Mouse (Mus musculus): Measurements from ENCODE around the gene Olfr91. TPM values are rescaled to one million over a fixed set of nuclear protein-coding genes. Genes with fewer than 3 reads are reported as not detected.

Gene Olfr91
- polyA plus RNA-seq, 1 experiment: not detected

DNA sequence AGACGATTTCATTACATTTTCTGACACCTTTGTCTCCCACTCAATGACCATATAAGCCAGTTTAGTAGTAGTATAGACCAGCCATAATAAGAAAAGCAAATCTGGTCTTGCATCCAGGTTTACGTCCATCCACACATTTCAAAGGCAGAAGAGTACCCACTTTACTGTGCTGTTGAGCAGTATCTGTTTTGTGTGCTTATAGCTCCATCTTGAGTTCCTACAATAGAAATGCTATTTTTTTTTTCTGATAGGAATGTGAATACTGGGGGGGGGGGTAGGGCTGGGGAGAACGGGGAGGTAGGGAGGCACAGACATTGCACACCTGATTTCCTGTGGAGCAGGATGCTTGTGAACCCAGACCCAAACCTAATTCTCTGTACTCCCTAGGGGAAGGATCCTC, 50.1 kb downstream of the Olfr91 start:
- Histone ChIP-seq H3K27ac (ENCODE audit: insufficient read depth, low read length) (peak overlapping the region; percentile 4; the same call in 1 of the 2 replicates), H3K9ac (ENCODE audit: low read depth, poor library complexity, severe bottlenecking) (peak overlapping the region; percentile 97), H3K36me3 (ENCODE audit: control insufficient read depth, insufficient read depth, low read length, poor library complexity, severe bottlenecking) (peaks cover 23% of the 10 kb centered on the region), H3K9me3 (replicated peaks; ENCODE audit: control insufficient read depth, insufficient read depth, low read length, poor library complexity, severe bottlenecking) (no peaks in the 10 kb centered on the region), H3K27me3 (ENCODE audit: control insufficient read depth, insufficient read depth, low read length, poor library complexity, severe bottlenecking) (no peaks in the 10 kb centered on the region), H3K4me1 (ENCODE audit: control insufficient read depth, insufficient read depth, low read length) (no peaks in the 10 kb centered on the region), H3K4me3 (ENCODE audit: low read depth, low read length) (peak overlapping the region; percentile 56; the same call in 1 of the 2 replicates)
- no peak for TF ChIP-seq EP300 (IDR thresholded peaks at IDR 0.05; ENCODE audit: insufficient read depth, low read depth, low read length)
- no peak for TF ChIP-seq POLR2A (IDR thresholded peaks at IDR 0.05; ENCODE audit: insufficient read depth, low read length)
- no peak for TF ChIP-seq CTCF (IDR thresholded peaks at IDR 0.05; ENCODE audit: low read depth, low read length)

- no peaks in the 10 kb centered on the region for H3K4me1 ChIP-seq (ENCODE audit: control insufficient read depth, insufficient read depth, low read length)
- peak overlapping the region; percentile 36 for H3K27ac ChIP-seq (ENCODE audit: insufficient read depth, low read length)
- peaks cover 18% of the 10 kb centered on the region for H3K36me3 ChIP-seq (ENCODE audit: control insufficient read depth, insufficient read depth, low read length, poor library complexity, severe bottlenecking)
- TF ChIP-seq EP300 (IDR thresholded peaks at IDR 0.05; ENCODE audit: insufficient read depth, low read depth, low read length) (peak; percentile 57; the same call in 1 of the 2 replicates), POLR2A (IDR thresholded peaks at IDR 0.05; ENCODE audit: insufficient read depth, low read length) (no peak)
- peak overlapping the region; percentile 97 for H3K9ac ChIP-seq (ENCODE audit: low read depth, poor library complexity, severe bottlenecking)
- no peaks in the 10 kb centered on the region for H3K27me3 ChIP-seq (ENCODE audit: control insufficient read depth, insufficient read depth, low read length, poor library complexity, severe bottlenecking)
- H3K4me3 ChIP-seq (ENCODE audit: low read depth, low read length): peak overlapping the region; percentile 93
- H3K9me3 ChIP-seq (replicated peaks; ENCODE audit: control insufficient read depth, insufficient read depth, low read length, poor library complexity, severe bottlenecking): no peaks in the 10 kb centered on the region
Measured at GRCm38 (mm10) chr17:37047332-37047976, 50.6 kb downstream of the Olfr91 start.

DNA sequence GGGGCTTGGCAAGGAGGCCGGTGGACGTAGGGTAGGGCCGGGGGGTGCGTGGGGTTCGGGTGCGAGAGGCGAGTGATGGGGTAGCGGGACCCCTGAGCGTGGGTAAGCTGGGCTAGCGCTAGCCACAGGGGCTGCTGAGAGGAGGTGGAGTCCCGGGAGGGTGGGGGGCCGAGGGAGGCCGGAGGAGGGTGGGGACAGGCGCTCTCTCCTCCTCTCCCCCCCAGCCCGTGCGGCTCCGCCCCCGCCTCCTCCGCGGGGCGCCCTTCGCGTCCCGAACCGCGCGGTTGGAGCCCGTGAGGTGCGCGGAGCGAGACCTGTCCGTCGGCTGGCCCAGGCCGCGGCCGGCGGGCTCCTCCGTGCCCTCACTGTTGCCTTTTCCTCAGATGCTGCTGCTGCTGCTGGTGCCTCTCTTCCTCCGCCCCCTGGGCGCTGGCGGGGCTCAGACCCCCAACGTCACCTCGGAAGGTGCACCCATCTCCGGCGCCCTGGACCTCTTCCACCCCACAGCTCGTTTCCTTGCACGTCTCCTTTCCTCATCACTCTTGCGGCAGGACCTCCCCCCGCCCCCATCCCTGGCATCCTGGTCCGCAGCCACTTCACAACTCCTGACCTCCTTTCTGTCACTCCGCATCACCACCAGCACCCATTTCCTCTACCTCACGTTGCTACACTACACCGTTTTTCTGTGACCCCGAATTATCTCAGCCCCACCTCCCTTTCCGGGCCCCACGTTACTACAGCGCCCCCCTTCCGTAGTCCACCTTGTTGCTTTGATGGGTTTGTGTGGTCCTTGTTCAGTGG, 51.6 kb downstream of the Olfr91 start:
- TF ChIP-seq POLR2A (IDR thresholded peaks at IDR 0.05; ENCODE audit: insufficient read depth, low read length) (no peak), EP300 (IDR thresholded peaks at IDR 0.05; ENCODE audit: insufficient read depth, low read depth, low read length) (0 out of 2 replicates have a peak, but pooled peaks have one; percentile 3), CTCF (IDR thresholded peaks at IDR 0.05; ENCODE audit: low read depth, low read length) (peak; percentile 28)
- Histone ChIP-seq H3K9me3 (replicated peaks; ENCODE audit: control insufficient read depth, insufficient read depth, low read length, poor library complexity, severe bottlenecking) (no peaks in the 10 kb centered on the region), H3K36me3 (ENCODE audit: control insufficient read depth, insufficient read depth, low read length, poor library complexity, severe bottlenecking) (peaks cover 10% of the 10 kb centered on the region), H3K9ac (ENCODE audit: low read depth, poor library complexity, severe bottlenecking) (peak overlapping the region; percentile 97), H3K4me1 (ENCODE audit: control insufficient read depth, insufficient read depth, low read length) (no peaks in the 10 kb centered on the region), H3K4me3 (ENCODE audit: low read depth, low read length) (peak overlapping the region; percentile 93), H3K27me3 (ENCODE audit: control insufficient read depth, insufficient read depth, low read length, poor library complexity, severe bottlenecking) (no peaks in the 10 kb centered on the region), H3K27ac (ENCODE audit: insufficient read depth, low read length) (peak overlapping the region; percentile 38)

DNA sequence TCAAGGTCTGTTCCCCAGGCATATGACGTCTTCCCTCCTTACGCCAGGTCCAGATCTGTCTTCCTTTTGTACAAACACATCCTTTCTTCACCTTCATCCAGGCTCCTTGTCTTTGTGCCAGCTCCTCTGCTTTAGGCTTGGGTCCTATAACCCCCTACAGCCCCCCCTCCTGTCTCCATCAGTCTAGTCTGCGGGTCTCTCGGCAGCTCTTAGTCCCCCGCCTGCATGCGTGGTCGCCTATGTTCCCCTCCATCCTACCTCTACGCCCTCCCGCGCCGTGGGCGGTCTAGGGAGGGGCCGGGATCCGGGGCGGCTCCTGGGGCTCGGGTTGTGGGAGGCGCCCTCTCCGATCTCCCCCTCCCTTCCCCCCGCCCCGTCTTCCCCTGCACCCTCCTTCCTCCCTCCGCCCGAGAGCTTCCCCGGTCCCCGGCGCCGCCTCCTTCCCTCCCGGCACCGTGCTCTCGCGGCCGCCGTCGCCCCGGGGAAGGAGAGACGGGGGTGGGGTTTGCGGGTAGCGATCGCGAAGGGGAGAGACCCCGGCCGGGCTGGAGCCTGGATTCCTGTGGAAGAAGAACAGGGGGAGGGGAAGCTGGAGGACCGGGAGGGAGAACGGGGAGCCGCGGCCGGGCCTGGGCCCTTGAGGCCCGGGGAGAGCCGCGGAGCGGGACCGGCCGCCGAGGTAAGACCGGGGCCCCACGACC, 52.3 kb downstream of the Olfr91 start, which contains the start of gene Gabbr1:
Gene Gabbr1, plus strand, starts transcription at position 356 of the 701 bp plus-strand sequence.
- Histone ChIP-seq H3K27me3 (ENCODE audit: control insufficient read depth, insufficient read depth, low read length, poor library complexity, severe bottlenecking) (no peaks in the 10 kb centered on the region), H3K4me3 (ENCODE audit: low read depth, low read length) (peak within 1 kb of the TSS; percentile 99), H3K9ac (ENCODE audit: low read depth, poor library complexity, severe bottlenecking) (peak within 1 kb of the TSS; percentile 97), H3K9me3 (replicated peaks; ENCODE audit: control insufficient read depth, insufficient read depth, low read length, poor library complexity, severe bottlenecking) (no peaks in the 10 kb centered on the region), H3K36me3 (ENCODE audit: control insufficient read depth, insufficient read depth, low read length, poor library complexity, severe bottlenecking) (peaks cover 9% of the 10 kb centered on the region), H3K27ac (ENCODE audit: insufficient read depth, low read length) (peak within 1 kb of the TSS; percentile 94), H3K4me1 (ENCODE audit: control insufficient read depth, insufficient read depth, low read length) (no peaks in the 10 kb centered on the region)
- TF ChIP-seq POLR2A (IDR thresholded peaks at IDR 0.05; ENCODE audit: insufficient read depth, low read length): no peak
- TF ChIP-seq CTCF (IDR thresholded peaks at IDR 0.05; ENCODE audit: low read depth, low read length): no peak
- TF ChIP-seq EP300 (IDR thresholded peaks at IDR 0.05; ENCODE audit: insufficient read depth, low read depth, low read length): no peak

GRCm38 (mm10) chr17:37044651-37045244, 53.3 kb downstream of the Olfr91 start:
- TF ChIP-seq CTCF (IDR thresholded peaks at IDR 0.05; ENCODE audit: low read depth, low read length): no peak
- peak overlapping the region; percentile 94 for H3K27ac ChIP-seq (ENCODE audit: insufficient read depth, low read length)
- H3K36me3 ChIP-seq (ENCODE audit: control insufficient read depth, insufficient read depth, low read length, poor library complexity, severe bottlenecking): peaks cover 9% of the 10 kb centered on the region
- H3K27me3 ChIP-seq (ENCODE audit: control insufficient read depth, insufficient read depth, low read length, poor library complexity, severe bottlenecking): no peaks in the 10 kb centered on the region
- H3K9me3 ChIP-seq (replicated peaks; ENCODE audit: control insufficient read depth, insufficient read depth, low read length, poor library complexity, severe bottlenecking): no peaks in the 10 kb centered on the region
- H3K4me3 ChIP-seq (ENCODE audit: low read depth, low read length): peak overlapping the region; percentile 99
- H3K9ac ChIP-seq (ENCODE audit: low read depth, poor library complexity, severe bottlenecking): peak overlapping the region; percentile 97
- no peaks in the 10 kb centered on the region for H3K4me1 ChIP-seq (ENCODE audit: control insufficient read depth, insufficient read depth, low read length)

Other genes starting within 250 kb of the Olfr91 start
- gene Trim15, start 231.1 kb downstream of the Olfr91 start, polyA plus RNA-seq (2011; ENCODE audit: insufficient read depth, insufficient read length, low read depth, missing spikeins): not detected in 2 replicates
- not detected in 2 replicates for gene Trim10, start 228.7 kb downstream of the Olfr91 start, polyA plus RNA-seq (2011; ENCODE audit: insufficient read depth, insufficient read length, low read depth, missing spikeins)
- gene Trim40, start 208.2 kb downstream of the Olfr91 start, polyA plus RNA-seq (2011; ENCODE audit: insufficient read depth, insufficient read length, low read depth, missing spikeins): 0.41 TPM in 1 of 2 replicates, not detected in the other
- not detected in 2 replicates for gene Trim31, start 200.2 kb downstream of the Olfr91 start, polyA plus RNA-seq (2011; ENCODE audit: insufficient read depth, insufficient read length, low read depth, missing spikeins)
- gene Rnf39, start 155.4 kb downstream of the Olfr91 start, polyA plus RNA-seq (2011; ENCODE audit: insufficient read depth, insufficient read length, low read depth, missing spikeins): 0.88 and 2.5 TPM in 2 replicates
- gene Ppp1r11, start 146.5 kb downstream of the Olfr91 start, polyA plus RNA-seq (2011; ENCODE audit: insufficient read depth, insufficient read length, low read depth, missing spikeins): 67.3 and 68.8 TPM in 2 replicates
- gene Znrd1, start 139.7 kb downstream of the Olfr91 start, polyA plus RNA-seq (2011; ENCODE audit: insufficient read depth, insufficient read length, low read depth, missing spikeins): 71.7 and 79.6 TPM in 2 replicates
- 29.6 and 30.5 TPM in 2 replicates for gene Znrd1as, start 139.7 kb downstream of the Olfr91 start, polyA plus RNA-seq (2011; ENCODE audit: insufficient read depth, insufficient read length, low read depth, missing spikeins)
- 2.9 and 4.7 TPM in 2 replicates for gene 2410137M14Rik, start 117.0 kb downstream of the Olfr91 start, polyA plus RNA-seq (2011; ENCODE audit: insufficient read depth, insufficient read length, low read depth, missing spikeins)
- 12.6 and 13.2 TPM in 2 replicates for gene H2-M5, start 108.7 kb downstream of the Olfr91 start, polyA plus RNA-seq (2011; ENCODE audit: insufficient read depth, insufficient read length, low read depth, missing spikeins)
- gene Zfp57, start 97.1 kb downstream of the Olfr91 start, polyA plus RNA-seq (2011; ENCODE audit: insufficient read depth, insufficient read length, low read depth, missing spikeins): 223 and 254 TPM in 2 replicates
- not detected in 2 replicates for gene Mog, start 74.9 kb downstream of the Olfr91 start, polyA plus RNA-seq (2011; ENCODE audit: insufficient read depth, insufficient read length, low read depth, missing spikeins)
- 163 and 180 TPM in 2 replicates for gene Gabbr1, start 52.3 kb downstream of the Olfr91 start, polyA plus RNA-seq (2011; ENCODE audit: insufficient read depth, insufficient read length, low read depth, missing spikeins)
- gene Olfr90, start 9.8 kb downstream of the Olfr91 start, polyA plus RNA-seq (2011; ENCODE audit: insufficient read depth, insufficient read length, low read depth, missing spikeins): 0.22 TPM in 1 of 2 replicates, not detected in the other
- gene Olfr92, start 21.8 kb upstream of the Olfr91 start, polyA plus RNA-seq (2011; ENCODE audit: insufficient read depth, insufficient read length, low read depth, missing spikeins): not detected in 2 replicates
- gene Olfr93, start 63.2 kb upstream of the Olfr91 start, polyA plus RNA-seq (2011; ENCODE audit: insufficient read depth, insufficient read length, low read depth, missing spikeins): 0.57 and 1.1 TPM in 2 replicates
- gene Ubd, start 95.6 kb upstream of the Olfr91 start, polyA plus RNA-seq (2011; ENCODE audit: insufficient read depth, insufficient read length, low read depth, missing spikeins): 56.7 and 70.8 TPM in 2 replicates
- gene Olfr94, start 102.7 kb upstream of the Olfr91 start, polyA plus RNA-seq (2011; ENCODE audit: insufficient read depth, insufficient read length, low read depth, missing spikeins): 0.37 TPM in 1 of 2 replicates, not detected in the other
- 0.12 TPM in 1 of 2 replicates, not detected in the other for gene Olfr95, start 114.8 kb upstream of the Olfr91 start, polyA plus RNA-seq (2011; ENCODE audit: insufficient read depth, insufficient read length, low read depth, missing spikeins)
- not detected in 2 replicates for gene Olfr96, start 121.9 kb upstream of the Olfr91 start, polyA plus RNA-seq (2011; ENCODE audit: insufficient read depth, insufficient read length, low read depth, missing spikeins)
- not detected in 2 replicates for gene Olfr97, start 139.1 kb upstream of the Olfr91 start, polyA plus RNA-seq (2011; ENCODE audit: insufficient read depth, insufficient read length, low read depth, missing spikeins)
- not detected in 2 replicates for gene Olfr98, start 165.5 kb upstream of the Olfr91 start, polyA plus RNA-seq (2011; ENCODE audit: insufficient read depth, insufficient read length, low read depth, missing spikeins)
- gene H2-M3, start 171.9 kb upstream of the Olfr91 start, polyA plus RNA-seq (2011; ENCODE audit: insufficient read depth, insufficient read length, low read depth, missing spikeins): 3.3 and 3.4 TPM in 2 replicates
- gene Olfr99, start 185.2 kb upstream of the Olfr91 start, polyA plus RNA-seq (2011; ENCODE audit: insufficient read depth, insufficient read length, low read depth, missing spikeins): not detected in 2 replicates
- not detected in 2 replicates for gene Olfr101, start 206.0 kb upstream of the Olfr91 start, polyA plus RNA-seq (2011; ENCODE audit: insufficient read depth, insufficient read length, low read depth, missing spikeins)
- gene Olfr102, start 218.8 kb upstream of the Olfr91 start, polyA plus RNA-seq (2011; ENCODE audit: insufficient read depth, insufficient read length, low read depth, missing spikeins): not detected in 2 replicates
- gene Olfr103, start 241.4 kb upstream of the Olfr91 start, polyA plus RNA-seq (2011; ENCODE audit: insufficient read depth, insufficient read length, low read depth, missing spikeins): not detected in 2 replicates

Data from ES-Bruce4 (cell line).